Mouse (Mus musculus): ENCODE measurements at regions not wholly inside any gene's neighbourhood (a gene's known extent, or its start where the extent isn't known, plus 50 kb on each side); places are given as distances from the start of the nearest gene placed in this dataset.
A peak's percentile ranks its signal among the peaks of the same experiment; 100 is the strongest.

- no peak for TF ChIP-seq POLR2A (IDR thresholded peaks at IDR 0.05; ENCODE audit: borderline replicate concordance, extremely low read depth, insufficient read depth, insufficient read length, poor library complexity, severe bottlenecking)
- TF ChIP-seq CTCF (IDR thresholded peaks at IDR 0.05; ENCODE audit: borderline replicate concordance, extremely low read depth, insufficient read depth, insufficient read length) = 0 out of 2 replicates have a peak, but pooled peaks have one; percentile 1
Measured at GRCm38 (mm10) chr17:16221253-16221652, 390.4 kb upstream of the Rgmb start.

Measured in brain, embryonic 14.5 days (tissue).